Mouse (Mus musculus) thymus, postnatal 10 days (tissue): ENCODE measurements around the gene Osbp2.

Experiments used
- DNase-seq, 2 experiments: peaks; one replicate each; pipeline ENCODE4 v3.0.0; 2021; ENCODE audit warnings: low spot score in 2 of 2

The Osbp2 gene

DNA sequence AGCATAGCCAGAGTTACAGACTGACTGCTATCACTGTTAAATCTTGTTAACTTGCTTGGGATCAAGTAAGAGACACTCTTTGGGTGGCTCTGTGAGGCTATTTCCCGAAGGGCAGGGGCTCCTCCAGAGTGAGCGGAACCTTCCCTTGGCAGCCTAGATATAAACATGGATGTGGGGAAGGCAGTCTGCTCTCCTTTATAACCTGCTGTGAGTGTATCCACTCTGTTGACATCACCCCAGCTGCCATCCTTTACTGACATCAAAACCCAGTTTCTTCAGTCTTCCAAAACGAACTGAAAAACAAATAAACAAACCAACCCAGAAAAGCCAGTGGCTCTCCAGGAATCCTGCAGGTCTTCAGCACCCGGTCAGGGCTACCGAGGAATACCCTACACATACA is 39.6 kb downstream of the Osbp2 start:
- no peak for DNase-seq

DNA sequence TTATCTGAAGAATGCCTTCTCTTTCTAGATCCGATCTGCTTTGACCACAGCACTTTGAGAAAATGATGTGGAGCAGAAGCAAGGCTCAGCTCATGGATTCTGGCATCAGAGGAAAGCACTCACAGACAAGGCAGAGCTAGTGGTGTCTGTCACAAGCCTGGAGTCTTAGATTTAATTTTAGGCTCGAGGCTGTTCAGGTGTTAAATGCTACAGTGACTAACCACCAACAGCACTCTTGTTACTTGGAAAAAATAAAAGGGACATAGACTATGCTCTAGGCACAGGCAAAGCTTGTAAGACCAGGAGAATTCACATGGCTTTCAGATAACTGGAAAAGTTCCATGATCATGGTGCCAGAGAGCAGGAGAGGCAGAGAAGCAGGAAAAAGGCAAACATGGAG is 40.3 kb downstream of the Osbp2 start:
- no peak for DNase-seq

DNA sequence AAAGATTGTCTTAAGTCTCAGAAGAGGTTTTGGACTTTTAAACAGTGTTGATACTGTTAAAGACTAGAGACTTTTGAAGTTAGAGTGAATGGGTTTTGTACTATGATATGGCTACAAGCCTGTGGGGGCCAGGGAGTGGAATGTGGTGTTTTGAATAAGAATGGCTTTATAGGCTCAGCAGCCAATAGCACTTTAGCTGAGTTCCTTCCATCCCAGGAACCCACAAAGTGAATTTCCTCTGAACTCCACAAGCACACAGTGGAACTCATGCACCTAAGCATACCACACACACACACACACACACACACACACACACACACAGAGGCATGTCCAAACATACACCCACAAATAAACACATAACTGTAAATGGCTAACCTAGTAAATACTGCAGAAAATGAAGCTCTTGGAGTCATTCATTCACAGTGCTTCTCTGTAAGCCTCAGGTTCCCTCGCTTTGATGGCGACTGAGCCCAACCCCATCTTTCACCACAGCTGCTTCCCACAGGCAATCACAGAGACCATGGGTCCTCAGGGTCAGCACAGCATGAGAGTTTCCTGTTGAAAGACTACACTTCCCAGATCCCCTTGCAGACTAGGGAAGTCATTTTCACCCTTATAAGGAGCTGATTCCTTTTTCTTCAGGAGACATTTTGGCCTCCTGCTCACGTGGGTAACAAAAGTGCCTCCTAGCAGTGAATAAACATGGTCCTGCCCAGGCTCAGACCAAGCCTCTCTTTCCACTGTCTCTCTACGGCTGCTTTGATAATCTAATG is 45.5 kb downstream of the Osbp2 start:
- no peak for DNase-seq

DNA sequence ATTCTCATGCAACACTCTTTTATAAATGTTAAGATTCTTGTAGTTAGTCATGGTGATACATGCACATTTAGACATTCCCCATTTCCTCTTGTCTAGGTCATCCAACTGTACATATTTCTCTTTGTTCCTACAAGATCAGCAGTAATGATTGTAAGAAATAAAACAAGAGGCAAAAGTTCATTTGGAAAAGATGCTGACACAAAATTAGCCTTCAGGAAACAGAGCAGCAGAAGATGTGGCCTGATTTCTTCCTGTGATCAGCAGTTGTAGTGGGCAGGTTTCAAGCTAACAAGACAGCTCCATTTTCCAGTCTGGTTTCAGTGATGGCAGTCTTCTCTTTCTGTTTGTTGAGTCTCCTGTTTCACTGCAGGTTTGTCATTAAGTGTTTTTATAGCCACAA is 47.8 kb downstream of the Osbp2 start:
- DNase-seq, result no peak

DNA sequence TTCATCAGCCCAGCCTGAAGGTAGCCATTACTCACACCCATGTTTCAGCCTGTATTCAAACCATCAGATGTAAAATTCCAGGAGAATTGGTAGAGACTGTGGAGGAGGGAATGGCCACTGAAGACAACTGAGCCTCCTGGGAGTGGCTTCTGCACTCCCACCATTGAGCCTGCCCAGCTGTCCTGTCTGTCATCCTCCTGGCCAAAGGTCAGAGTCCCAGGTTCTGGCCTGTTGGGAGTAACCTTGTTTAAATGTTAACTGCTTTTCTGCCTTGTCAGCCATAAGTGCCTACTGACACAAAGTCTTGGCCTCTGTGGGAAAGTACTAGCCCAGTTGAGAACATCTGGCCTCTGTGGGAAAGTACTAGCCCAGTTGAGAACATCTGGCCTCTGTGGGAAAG is 50.4 kb downstream of the Osbp2 start:
- DNase-seq, result no peak

DNA sequence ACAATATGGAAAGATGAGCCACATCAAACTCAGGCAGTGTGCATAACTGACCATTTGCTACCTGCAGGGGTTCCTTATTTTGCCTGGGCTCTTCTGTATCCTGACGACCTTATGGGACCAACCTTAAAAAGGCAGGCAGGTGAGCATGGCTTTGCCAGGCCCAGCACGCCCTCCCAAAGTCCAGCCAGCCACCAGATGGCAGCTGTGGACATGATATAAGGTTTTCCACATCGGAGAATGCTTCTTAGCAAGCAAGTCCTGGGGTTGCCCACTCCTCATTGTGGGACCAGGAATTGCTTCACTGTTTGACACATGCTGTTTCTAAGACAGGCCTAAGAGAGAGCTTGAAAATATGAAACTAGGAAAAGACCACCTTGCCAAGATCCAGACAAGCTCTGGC is 55.5 kb downstream of the Osbp2 start:
- no peak for DNase-seq

DNA sequence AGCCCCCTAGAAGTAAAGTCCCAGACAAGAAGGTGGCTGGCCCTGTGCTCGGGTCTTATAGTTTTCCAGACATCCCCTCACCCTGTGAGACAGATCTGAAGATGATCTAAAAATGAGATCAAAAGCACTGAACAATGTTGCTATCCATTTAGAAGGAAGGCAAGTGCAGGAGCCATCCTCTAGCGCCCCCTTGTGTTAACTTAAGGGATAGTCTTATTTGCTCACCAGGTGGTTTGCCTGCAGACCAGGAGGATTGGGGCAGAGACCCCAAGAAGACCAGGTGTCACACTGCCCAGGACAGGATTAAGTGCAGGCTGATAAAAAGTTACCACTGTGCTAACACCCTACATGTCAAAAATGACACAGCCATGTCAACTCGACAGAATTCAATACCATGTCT is 58.3 kb downstream of the Osbp2 start:
- peak in 1 of 2 experiments; percentile 47 for DNase-seq

DNA sequence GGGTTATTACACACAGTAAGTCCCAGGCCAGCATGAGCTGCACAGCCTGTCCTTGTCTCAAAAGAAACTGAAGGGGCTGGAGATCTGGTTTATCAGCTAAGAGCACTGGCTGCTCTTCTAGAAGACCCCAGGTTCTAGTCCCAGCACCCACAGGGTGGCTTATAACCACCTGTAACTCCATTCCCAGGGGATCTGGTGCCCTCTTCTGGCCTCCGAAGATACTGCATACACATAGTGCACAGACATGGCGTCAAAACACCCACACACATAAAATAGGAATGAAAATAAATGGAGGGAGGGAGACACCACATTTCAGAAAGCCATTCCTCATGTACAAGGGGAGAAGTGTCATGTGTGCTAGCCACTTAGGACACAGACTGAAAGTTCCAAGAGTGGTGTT is 59.1 kb downstream of the Osbp2 start:
- no peak for DNase-seq

DNA sequence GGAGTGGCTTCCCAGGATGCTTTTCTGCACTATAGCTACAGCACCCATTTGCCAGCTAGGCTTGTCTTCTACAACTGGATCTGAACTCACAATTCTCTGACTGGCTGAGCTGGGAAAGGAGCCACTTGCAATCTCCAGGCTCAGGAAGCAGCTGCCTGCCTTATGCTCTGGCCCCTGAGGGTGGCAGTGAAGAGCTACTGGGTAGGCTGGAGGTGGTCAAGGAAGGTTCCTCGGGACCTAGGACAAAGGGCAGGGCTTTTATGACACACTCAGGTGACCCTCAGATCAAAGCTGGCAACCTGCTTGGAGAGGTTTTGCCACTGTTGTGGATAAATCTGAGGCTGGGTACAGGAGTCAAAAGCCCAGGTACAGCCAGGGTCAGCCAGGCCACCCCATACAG is 61.6 kb downstream of the Osbp2 start:
- no peak for DNase-seq

DNA sequence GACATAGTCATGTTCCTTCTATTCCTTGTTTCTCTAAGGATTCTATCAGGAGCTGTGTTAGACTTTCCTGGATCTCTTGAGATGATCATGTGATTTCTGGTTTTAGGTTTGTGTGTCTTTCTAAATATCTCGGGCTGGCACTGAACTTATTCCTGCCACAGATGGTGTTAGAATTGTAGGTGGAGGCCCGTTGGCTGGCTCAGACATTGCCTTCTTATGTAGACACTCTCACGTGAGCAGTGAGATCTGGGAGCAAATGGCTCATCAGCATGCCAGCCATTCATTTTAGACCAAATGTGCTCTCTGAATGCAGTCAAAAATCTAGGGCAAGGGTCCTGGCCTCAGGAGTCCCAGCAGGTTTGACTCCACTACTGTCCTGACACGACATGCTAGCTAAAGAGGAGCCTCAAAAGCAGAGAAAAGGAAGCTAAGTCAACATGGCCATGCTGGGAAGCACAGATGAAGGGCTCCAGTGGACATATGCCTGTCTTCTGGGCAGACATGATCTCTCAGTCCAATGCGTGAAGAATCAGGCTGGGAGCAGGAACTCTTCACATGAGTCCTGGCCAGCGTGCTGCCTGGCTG is 66.0 kb downstream of the Osbp2 start:
- DNase-seq, result no peak

DNA sequence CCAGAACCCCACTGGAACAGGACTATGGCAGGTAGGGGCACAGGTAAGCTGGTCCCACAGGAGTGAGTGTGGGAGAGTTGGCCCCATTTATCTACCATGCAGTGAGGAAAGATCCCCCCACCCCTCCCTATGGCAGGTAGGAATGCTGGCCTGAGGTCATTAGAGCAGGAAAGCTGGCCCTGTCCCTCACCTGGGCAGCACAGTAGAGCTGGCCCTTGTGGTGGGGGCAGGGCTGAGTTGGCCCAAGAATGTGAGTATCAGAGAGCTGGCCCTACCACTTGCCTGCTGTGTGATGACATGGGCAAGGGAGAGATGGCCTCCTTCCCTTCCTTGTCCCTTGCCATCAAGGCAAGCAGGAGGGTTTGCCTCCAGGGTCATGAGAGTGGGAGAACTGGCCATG is 73.0 kb downstream of the Osbp2 start:
- DNase-seq, result no peak

DNA sequence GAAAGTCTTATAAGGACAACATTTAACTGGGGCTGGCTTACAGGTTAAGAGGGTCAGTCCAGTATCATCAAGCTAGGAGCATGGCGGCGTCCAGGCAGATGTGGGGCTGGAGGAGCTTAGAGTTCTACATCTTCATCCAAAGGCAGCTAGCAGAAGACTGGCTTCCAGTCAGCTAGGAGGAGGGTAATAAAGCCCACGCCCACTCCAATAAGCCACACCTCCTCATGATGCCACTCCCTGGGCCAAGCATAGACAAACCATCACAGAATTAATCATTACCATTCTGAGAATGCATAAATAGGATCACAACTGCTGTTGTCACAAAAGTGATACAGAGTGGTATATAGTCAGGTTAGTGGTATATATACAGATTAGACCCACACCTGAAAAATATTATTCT is 73.8 kb downstream of the Osbp2 start:
- no peak for DNase-seq

DNA sequence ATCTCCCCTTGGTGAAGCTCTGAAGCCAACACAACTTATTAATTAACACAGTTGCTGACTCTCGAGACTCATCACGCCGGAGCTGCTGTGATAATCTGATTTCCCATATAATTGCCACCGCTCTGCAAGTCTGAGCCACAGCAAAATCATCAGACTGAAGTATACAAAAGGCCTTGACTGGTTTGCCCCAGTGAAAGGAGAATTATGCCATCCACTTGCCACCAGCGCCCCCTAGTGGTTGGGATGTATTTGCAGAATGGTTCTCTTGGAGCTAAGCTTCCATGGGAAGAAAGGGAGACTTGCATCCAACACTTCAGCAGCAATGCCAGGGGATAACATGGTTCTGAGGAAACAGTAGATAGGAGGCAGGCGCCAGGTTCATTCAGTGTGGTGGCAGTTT is 77.1 kb downstream of the Osbp2 start:
- peak; percentile 21 to 82 for DNase-seq

DNA sequence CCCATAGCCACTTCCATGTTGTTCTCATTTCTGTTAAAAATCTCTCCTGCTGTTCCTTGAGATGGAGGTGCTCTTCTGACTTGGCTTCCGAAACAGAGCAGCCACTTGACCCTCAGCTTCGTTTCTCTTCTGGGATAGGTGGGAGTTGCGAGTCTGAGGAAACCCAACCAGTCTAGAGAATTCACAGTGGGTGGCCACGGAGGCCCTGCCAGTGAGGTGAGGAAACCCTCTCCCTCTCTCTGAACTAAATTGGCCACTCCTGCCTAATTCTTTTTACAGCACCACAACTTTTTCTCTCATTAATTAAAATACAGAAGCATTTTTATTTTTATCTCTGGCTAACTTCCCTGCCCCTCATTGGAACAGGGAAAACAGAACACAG is 88.4 kb downstream of the Osbp2 start:
- no peak for DNase-seq

DNA sequence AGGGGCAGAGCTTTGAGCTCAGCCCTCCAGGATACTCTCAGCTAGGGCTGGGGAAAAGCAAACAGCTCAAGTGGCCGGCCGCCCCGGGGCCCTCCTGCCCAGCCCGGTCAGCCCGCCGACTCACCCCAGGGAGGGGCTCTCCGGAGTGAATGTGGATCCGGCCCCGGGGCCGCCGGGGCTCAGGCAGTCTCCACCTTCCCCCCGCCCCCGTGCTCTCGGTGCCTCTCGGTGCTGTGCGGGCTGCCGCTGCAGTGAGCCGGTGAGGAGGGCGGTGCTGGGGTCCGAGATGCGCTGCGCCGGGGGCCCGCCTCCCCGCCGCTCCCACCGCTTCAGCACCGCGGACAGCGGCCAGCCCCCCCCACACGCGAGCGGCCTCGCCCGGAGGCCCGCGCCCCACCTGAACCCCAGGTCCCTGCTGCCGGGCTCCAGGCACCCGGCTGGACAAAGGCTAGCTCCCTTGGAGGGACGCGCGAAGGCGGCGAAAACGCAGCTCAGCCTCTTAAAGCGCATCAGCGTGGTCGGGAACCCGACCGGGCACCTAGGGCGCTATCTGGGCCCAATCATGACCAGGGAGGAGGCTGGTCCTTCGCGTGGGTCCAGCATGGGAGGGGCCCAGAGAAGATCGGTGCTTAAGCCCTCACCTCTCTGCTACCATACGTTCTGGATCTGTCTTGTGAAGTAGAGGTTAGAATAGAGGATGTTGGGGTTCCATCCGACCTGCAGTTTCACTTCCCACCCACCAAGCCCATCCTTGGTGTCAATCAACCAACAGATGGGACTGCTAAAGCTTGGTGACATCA is 89.0 kb downstream of the Osbp2 start:
- peak in 1 of 2 experiments; percentile 37 for DNase-seq

DNA sequence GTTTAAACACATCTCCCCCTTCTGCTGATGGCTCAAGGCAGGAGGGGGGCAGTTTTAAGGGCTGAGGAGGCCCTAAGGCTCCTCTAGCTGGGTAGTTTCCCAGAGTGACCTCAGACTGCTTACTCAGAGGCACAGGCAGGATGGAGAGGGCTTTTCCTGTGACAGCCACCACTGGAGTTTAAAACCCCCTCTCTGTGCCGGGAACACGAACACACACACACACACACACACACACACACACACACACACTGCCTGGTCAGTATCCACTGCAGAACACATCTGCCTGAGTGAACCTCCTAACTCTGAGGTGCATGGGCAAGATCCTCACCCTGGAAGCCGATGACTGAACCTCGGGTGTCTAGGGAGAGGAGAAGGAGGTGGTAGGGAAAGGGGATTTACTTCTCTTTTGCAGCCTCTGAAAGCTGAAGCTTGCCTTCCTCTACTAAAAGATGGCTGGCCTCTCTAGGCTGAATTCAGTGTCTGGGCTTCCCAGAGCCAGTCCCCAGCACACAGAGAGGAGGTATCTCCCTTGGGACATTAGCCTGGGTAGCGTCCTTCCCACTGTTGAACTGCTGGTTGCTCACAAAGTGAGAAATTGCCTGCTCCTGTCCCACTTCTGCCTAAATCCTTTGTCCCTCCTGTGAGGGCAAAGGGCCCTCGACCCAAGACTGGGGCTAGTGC is 89.8 kb downstream of the Osbp2 start:
- DNase-seq, result no peak

DNA sequence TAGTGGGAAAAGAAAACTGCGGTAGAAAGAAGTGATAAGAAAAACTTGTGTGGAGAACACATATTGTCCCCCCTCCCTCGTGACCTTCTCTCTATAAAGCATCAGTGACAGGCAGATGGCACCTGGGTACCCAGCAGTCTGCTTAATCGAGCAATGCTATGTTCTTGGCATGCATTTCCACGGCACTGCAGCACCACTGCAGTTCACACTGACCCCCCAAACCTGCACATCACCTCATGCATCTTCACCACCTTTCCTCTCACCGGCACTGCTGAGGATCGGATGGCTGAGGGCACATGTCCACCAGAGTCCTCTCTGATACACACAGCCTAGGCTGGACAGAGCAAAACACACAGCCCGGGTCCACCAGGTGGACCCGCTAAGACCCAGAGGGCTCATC is 90.6 kb downstream of the Osbp2 start:
- DNase-seq, result no peak

DNA sequence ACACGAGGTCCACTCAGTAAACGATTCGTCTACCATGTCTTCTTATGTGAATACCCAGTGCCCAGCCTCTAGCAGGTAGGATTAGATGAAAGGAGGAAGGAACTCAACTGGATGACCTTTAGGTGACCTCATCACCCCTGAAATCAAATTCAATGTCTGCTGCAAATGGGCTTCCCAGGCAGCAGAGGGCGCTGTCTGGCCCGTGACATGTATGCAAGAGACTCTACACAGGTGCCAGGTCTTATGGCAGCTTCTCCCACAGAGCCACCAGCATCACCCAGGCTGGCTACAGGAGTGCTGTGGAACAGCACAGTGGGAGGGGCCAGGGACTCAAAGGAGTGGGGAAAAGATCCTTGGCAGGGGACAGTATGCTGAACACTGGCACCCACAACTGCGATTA is 92.4 kb downstream of the Osbp2 start:
- no peak for DNase-seq

DNA sequence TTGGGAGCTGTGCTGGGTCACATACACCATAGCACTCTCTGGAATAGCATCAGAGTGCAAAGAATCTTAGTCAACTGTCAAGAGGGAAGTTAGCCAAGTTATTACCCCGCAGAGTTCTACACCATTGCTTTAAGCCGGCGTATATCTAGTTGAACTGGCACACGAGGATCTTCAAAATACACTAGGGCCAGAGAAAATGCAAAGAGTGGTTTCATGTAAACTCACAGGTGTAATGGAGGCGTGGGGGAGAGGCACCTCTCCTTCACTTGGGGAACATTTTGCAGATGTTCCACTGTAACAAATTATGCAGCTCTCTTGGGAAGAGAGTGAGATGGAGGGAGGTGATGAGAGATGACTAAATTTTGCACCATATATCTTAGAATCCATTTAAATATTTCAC is 95.9 kb downstream of the Osbp2 start:
- DNase-seq, result no peak

DNA sequence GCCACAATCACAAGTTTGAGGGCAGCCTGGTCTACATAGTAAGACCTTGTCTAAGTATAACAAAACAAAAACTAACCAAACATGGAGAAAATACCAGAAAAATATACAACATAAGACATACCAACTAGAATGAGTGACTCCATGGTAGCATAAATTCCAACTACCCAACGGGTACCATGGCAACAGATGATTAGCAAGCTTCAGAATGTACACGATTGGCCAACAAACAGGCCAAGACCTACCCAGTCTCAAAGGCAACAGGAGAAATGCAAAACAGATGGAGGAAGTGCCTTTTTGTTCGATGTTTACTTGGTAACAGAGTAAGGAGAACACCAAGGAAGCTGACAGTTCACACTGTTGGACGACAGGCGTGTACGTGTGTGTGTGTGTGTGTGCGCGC is 96.7 kb downstream of the Osbp2 start:
- no peak for DNase-seq

DNA sequence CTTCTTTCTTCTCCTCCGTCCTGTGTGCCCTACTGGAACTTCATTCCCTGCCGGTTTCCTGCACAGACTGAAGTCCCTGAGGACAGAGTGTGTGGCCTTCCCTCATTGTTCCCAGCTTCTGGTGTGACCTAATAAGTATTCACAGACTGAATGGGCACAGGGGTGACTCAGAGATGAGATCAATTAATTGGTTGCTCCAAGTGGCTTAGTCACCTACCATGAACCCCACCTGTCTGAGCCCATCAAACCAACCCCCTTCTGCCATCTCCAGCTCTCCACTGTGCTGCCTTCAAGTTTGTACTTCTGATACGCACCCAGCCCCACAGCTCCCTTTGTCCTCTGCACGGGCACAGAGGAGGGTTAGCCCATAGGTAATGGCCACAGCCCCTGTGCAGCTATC is 99.4 kb downstream of the Osbp2 start:
- no peak for DNase-seq

DNA sequence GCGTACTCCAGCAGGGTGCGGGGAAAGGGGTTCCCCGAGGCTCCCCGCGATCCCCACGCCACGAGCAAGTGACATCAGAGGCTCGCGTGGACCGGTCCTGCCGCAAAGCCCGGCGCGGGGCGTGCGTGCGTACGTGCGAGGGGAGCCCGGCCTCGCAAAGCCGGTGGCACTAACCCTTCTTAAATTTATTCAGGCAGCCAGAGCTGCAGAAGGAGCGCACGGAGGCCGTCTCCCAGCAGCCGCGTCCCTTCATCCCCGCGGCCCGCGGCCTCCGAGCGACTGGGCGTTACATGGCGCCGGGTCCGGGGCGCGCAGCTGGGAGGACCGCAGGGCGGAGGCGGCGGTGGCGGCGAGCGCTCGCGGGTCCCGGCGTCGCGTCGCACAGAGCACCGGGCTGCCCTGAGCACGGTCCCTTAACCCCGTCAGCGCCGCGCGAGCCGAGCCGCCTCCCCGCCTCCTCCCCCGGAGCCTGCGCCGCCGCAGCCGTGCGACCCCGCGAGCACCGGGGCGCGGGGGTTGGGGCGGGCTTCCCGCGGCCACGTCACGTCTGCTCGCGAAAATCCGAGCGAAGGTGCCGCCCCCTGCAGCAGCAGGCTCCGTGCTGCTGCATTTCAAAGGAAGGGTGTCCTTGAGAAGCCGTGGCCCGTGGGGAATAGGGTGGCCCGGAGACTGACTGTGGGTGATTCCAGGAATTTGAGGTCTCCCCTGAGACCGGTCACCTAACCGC is 101.8 kb downstream of the Osbp2 start:
- no peak for DNase-seq
